Comparison of ENCODE assay signal across 8 mouse cellular contexts in the genomic region with DNA sequence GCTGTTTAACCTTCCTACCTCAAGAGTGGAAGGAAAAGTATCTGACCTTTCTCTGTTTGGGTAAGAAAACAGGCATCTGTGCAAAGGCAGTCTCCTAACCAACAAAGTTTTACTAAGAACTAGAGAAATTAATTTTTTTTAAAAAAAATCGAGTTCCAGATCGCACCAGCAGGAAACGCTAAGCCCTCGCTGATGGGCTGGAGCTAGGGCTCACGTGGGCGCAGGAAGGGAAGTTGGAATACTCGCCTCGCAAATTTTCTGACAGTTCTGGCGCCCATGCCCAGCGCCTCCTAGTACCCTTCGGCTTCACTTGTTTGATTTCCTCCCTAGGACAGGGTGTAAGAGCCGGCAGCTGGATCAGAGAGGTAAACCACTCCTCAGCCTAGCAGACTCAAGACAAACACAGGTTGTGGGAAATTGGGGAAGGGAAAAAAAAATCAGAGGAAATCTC. TPM values are rescaled to one million over a fixed set of nuclear protein-coding genes. Genes with fewer than 3 reads are reported as not detected.
DNase-seq lines count a peak whose midpoint lies in the region; ATAC-seq and TF ChIP-seq lines count a peak whose summit lies in the region.

No protein-coding gene starts in this region.

- H3K36me3 ChIP-seq in intestine, embryonic 16.5 days (ENCODE audit: control insufficient read depth, insufficient read depth, low read length) = no peaks in the 10 kb centered on the region
- H3K36me3 ChIP-seq in midbrain, postnatal 0 days (ENCODE audit: insufficient read depth, low read length) = no peaks in the 10 kb centered on the region

- TF ChIP-seq CTCF in midbrain, postnatal 0 days (IDR thresholded peaks at IDR 0.05) = peak; percentile 57

- H3K4me2 ChIP-seq in intestine, embryonic 16.5 days (ENCODE audit: low read depth, low read length) = peak overlapping the region; percentile 96
- H3K4me2 ChIP-seq in midbrain, postnatal 0 days (ENCODE audit: low read depth, low read length, poor library complexity, severe bottlenecking) = peak overlapping the region; percentile 93

- H3K9me3 ChIP-seq in intestine, embryonic 16.5 days (ENCODE audit: control insufficient read depth, low read length) = no peaks in the 10 kb centered on the region
- H3K9me3 ChIP-seq in midbrain, postnatal 0 days (ENCODE audit: low read length) = no peaks in the 10 kb centered on the region

- DNase-seq in layer of hippocampus, postnatal 10 days (ENCODE audit: low spot score in 2 of 2) = peak; percentile 23 to 40
- no peak for DNase-seq in layer of hippocampus, adult 9-10 months (ENCODE audit: low spot score)
- DNase-seq in embryo, embryonic 10 days (ENCODE audit: low spot score) = peak; percentile 65
- peak; percentile 21 for DNase-seq in gastrocnemius, postnatal 25 days
- DNase-seq in liver = peak; percentile 8
- DNase-seq in midbrain, postnatal 0 days (ENCODE audit: low spot score) = peak; percentile 65
- DNase-seq in thymus, postnatal 0 days (ENCODE audit: low spot score) = no peak

- no peak overlapping the region for H3K27ac ChIP-seq in intestine, embryonic 16.5 days (ENCODE audit: low read length)
- no peak overlapping the region for H3K27ac ChIP-seq in midbrain, postnatal 0 days (ENCODE audit: low read depth, low read length)

- WGBS in intestine, embryonic 16.5 days = under 1% methylated on average over 12 of the region's 12 CpGs
- WGBS in midbrain, postnatal 0 days = under 1% methylated on average over 12 of the region's 12 CpGs

- peaks cover 8% of the 10 kb centered on the region for H3K4me1 ChIP-seq in intestine, embryonic 16.5 days (ENCODE audit: control insufficient read depth, insufficient read depth, low read length)
- 0 out of 2 replicates have a peak, but pooled peaks cover 3% of the 10 kb centered on the region for H3K4me1 ChIP-seq in midbrain, postnatal 0 days (ENCODE audit: insufficient read depth, low read length)

- ATAC-seq in intestine, embryonic 16.5 days = peak; percentile 51; the same call in 1 of the 2 replicates
- ATAC-seq in midbrain, postnatal 0 days (ENCODE audit: low FRiP score) = peak; percentile 64

- no peaks in the 10 kb centered on the region for H3K27me3 ChIP-seq in intestine, embryonic 16.5 days (replicated peaks; ENCODE audit: control insufficient read depth, insufficient read depth, low read length)
- H3K27me3 ChIP-seq in midbrain, postnatal 0 days (ENCODE audit: insufficient read depth, low read length) = 0 out of 2 replicates have a peak, but pooled peaks cover 6% of the 10 kb centered on the region

- H3K9ac ChIP-seq in intestine, embryonic 16.5 days (ENCODE audit: low read depth, low read length) = peak overlapping the region; percentile 69; the same call in 1 of the 2 replicates
- H3K9ac ChIP-seq in midbrain, postnatal 0 days (replicated peaks; ENCODE audit: low read length, poor library complexity, severe bottlenecking) = peak overlapping the region; percentile 58; the same call in 1 of the 2 replicates

- peak overlapping the region; percentile 62 for H3K4me3 ChIP-seq in intestine, embryonic 16.5 days (ENCODE audit: low read length)
- H3K4me3 ChIP-seq in midbrain, postnatal 0 days (ENCODE audit: low read depth, low read length) = peak overlapping the region; percentile 58

RNA-seq across cellular contexts. Expression of gene Tll1, which starts 0.4 kb away (rescaled TPM):
- total RNA-seq in layer of hippocampus, postnatal 10 days (2021) = 1 to 10 TPM; 7.0 to 7.5 TPM
- total RNA-seq in gastrocnemius, postnatal 25 days (2021) = 1 to 10 TPM in 1 of 2 experiments, under 1 TPM in 1; 0.59 to 1.1 TPM
- polyA plus RNA-seq in intestine, embryonic 16.5 days (2015; fragmentation: Nextera tagmentation; extraction: Ambion mirVana) = 0.60 and 0.70 TPM in 2 replicates
- total RNA-seq in midbrain, postnatal 0 days (2014; rRNA removed) = 4.7 and 6.2 TPM in 2 replicates
- 1.3 and 1.6 TPM in 2 replicates for polyA plus RNA-seq in midbrain, postnatal 0 days (2015; fragmentation: Nextera tagmentation; extraction: Ambion mirVana)
- polyA plus RNA-seq in thymus, postnatal 0 days (2015; fragmentation: Nextera tagmentation; extraction: Ambion mirVana) = 0.13 TPM in 2 replicates

Comparison
In these comparisons a context has a peak if more than half of its experiments do, and no peak if none do; other contexts are left out.
1. DNase-seq: peak in layer of hippocampus, postnatal 10 days (2 of 2), embryo, embryonic 10 days (single experiment), gastrocnemius, postnatal 25 days (single experiment), liver (single experiment) and midbrain, postnatal 0 days (single experiment); none in layer of hippocampus, adult 9-10 months (single experiment) and thymus, postnatal 0 days (single experiment).